Mouse (Mus musculus) splenic B cell, adult 2 months (primary cell): ENCODE results near the gene Msantd1.

Experiments used
- DNase-seq: peaks from one replicate; pipeline ENCODE4 v3.0.0-alpha.2; 2011; ENCODE audit warnings: low read depth, low spot score
- H3K27me3 ChIP-seq: 2 replicates; pipeline ENCODE4 v1.6.1; 2012; ENCODE audit warnings: mild to moderate bottlenecking, low read length, moderate library complexity, mixed read lengths; ENCODE audit not compliant: control insufficient read depth, poor library complexity, insufficient read depth, severe bottlenecking
- H3K36me3 ChIP-seq: 2 replicates; pipeline ENCODE4 v1.6.1; 2012; ENCODE audit warnings: mild to moderate bottlenecking, low read length, moderate library complexity, mixed read lengths; ENCODE audit not compliant: control insufficient read depth, poor library complexity, insufficient read depth, severe bottlenecking

Msantd1 gene

DNA sequence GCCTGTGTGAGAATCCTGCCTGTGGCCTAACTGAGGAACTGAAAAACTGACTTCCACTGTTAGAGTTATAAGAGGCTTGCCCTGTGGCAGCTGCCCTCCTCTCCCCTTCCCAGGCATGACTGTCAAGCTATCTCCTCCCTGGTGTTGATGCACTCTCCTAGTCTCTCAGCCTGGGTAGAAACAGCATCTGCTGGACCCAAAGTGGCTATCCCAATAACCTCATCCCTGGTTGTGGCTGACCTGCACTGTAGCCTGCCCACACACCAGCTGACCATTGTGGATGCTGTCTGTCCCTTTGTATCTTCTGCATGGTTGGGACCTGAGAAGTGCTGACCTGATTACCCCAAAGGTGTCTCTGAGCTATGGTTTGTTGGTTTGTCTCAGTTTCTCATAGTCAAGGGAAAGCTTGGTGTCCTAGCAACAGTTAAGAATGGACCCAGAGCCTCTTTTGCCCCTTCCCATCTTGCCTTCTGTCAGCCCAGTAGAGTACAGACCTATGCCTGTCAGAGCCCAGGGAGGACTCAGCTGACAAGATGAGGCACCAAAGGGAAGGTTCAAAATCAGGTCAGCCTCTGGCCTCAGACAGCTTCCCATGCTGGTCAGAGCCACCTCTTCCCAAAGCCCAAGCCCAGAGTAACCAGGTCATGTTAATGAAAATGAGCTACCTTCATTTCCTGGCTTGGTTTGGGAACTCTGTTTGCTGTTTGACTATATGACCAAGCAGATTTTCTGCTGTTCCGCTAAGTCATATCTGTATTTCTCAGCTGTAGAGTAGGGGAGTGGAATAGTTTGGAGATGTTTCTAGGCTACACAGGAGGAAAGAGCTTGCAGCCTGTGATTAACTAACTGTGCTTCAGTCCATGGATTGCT, 2.1 kb downstream of the Msantd1 start:
- H3K27me3 ChIP-seq: no peaks in the 10 kb centered on the region
- peaks cover 4% of the 10 kb centered on the region for H3K36me3 ChIP-seq
- DNase-seq: no peak

DNA sequence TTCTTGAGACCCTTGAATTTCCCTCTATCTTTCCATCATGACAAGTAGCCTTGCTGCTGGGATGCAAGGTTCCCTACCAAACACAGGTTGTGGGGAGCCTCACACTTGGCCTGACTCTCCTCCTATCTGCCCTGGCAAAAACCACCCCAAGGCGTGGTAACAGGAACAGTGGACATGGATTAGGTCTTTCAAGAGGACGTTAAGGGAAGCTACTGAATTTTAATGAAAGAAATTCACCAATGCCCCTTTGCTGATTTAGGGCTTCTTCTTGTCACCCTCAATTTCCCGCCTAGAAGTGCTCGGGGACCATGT, 2.6 kb downstream of the Msantd1 start:
- DNase-seq: no peak
- no peaks in the 10 kb centered on the region for H3K27me3 ChIP-seq
- peaks cover 4% of the 10 kb centered on the region for H3K36me3 ChIP-seq

DNA sequence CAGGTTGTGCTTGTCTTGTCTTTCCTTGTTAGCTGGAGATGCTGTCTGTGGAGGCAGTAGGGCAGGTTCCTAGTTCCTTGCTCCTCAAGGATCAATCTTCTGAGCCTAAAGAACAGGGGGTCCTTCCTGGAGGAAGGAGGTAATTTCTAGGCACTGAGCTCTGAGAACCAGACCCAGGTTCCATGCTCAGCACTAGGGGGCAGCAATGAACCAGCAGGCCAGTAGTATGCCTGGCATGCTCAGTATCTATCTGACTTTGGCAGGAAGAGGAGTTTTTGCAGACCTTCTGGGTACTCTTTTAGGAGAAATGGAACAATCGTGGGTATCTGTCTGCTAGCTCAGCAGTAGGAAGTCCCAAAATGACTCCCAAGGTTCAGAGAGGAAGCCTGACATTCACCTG, 8.0 kb downstream of the Msantd1 start:
- peak; percentile 67 for DNase-seq
- Histone ChIP-seq H3K27me3 (no peaks in the 10 kb centered on the region), H3K36me3 (no peaks in the 10 kb centered on the region)

GRCm38 (mm10) chr5:34917234-34917655, 9.4 kb downstream of the Msantd1 start:
- Histone ChIP-seq H3K36me3 (no peaks in the 10 kb centered on the region), H3K27me3 (no peaks in the 10 kb centered on the region)
- no peak for DNase-seq

GRCm38 (mm10) chr5:34918785-34919184, 11.0 kb downstream of the Msantd1 start:
- Histone ChIP-seq H3K27me3 (no peaks in the 10 kb centered on the region), H3K36me3 (no peaks in the 10 kb centered on the region)
- no peak for DNase-seq

- DNase-seq: no peak
- H3K27me3 ChIP-seq: no peaks in the 10 kb centered on the region
- no peaks in the 10 kb centered on the region for H3K36me3 ChIP-seq
These were observed 14.7 kb downstream of the Msantd1 start for GRCm38 (mm10) chr5:34922531-34922930.

DNA sequence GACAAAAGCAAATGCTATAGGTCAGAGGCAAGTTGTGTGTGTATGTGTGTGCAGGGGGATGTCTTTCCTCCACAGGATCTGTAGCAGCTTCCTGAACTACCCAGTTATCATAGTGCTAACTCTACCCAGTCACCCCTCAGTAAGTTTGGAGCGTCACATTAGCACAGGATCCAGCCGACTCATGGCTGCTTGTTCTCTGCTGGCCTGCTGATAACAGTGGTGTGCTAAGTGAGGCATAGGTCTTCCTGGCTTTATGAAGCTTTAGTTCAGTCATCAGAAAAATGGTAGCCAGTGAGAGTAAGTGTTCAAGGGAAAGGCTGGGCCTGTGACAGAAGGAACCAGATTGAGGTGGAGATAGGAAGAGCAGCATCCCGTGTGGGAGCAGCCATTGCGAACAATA, 16.1 kb downstream of the Msantd1 start:
- Histone ChIP-seq H3K27me3 (no peaks in the 10 kb centered on the region), H3K36me3 (no peaks in the 10 kb centered on the region)
- no peak for DNase-seq

GRCm38 (mm10) chr5:34924519-34924918, 16.7 kb downstream of the Msantd1 start:
- no peaks in the 10 kb centered on the region for H3K27me3 ChIP-seq
- DNase-seq: no peak
- no peaks in the 10 kb centered on the region for H3K36me3 ChIP-seq

DNA sequence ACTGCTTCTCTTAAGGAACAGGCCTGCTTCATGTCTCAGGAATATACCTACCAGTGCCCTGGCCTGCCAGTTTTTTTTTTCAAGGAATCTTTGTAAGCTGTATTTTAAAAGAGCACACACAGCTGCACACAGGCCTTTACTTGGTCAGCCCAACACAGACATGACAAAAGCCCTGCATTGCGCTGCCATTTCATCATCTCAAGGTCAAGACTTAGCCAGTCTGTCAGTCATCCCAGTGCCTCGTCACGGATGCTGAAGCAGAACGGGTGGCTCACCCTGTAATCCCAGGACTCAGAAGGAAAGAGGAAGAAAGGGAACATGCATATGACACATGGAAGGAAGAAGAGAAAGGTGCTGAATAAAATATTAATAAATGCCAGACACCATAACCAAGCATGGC, 19.8 kb downstream of the Msantd1 start:
- no peaks in the 10 kb centered on the region for H3K27me3 ChIP-seq
- H3K36me3 ChIP-seq: no peaks in the 10 kb centered on the region
- DNase-seq: no peak

- no peak for DNase-seq
- H3K36me3 ChIP-seq: no peaks in the 10 kb centered on the region
- H3K27me3 ChIP-seq: no peaks in the 10 kb centered on the region
These were observed 22.6 kb downstream of the Msantd1 start for GRCm38 (mm10) chr5:34930151-34930975.

DNA sequence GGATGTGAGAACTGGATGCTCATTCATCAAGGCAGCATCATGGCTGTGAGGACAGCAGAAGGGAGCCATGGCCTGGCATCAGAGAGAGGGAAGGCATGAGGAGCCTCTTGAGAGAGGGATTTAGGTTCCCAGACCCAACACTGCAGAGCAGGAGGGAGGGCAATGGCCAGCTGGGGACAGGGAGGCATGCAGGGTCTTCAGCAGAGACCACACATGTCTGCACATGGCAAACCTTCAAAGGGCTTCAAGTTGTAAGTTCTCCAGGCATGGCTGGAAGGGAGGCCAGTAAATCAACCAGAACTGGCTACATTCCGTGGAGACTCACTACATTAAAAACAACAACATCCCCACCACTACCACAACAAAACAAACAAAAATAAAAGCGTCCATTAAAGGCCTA, 23.3 kb downstream of the Msantd1 start:
- Histone ChIP-seq H3K36me3 (no peaks in the 10 kb centered on the region), H3K27me3 (no peaks in the 10 kb centered on the region)
- DNase-seq: no peak

- no peak for DNase-seq
- Histone ChIP-seq H3K27me3 (no peaks in the 10 kb centered on the region), H3K36me3 (no peaks in the 10 kb centered on the region)
These were observed 24.0 kb downstream of the Msantd1 start for GRCm38 (mm10) chr5:34931516-34932457.

GRCm38 (mm10) chr5:34932458-34932806, 24.6 kb downstream of the Msantd1 start:
- no peak for DNase-seq
- no peaks in the 10 kb centered on the region for H3K36me3 ChIP-seq
- no peaks in the 10 kb centered on the region for H3K27me3 ChIP-seq

DNA sequence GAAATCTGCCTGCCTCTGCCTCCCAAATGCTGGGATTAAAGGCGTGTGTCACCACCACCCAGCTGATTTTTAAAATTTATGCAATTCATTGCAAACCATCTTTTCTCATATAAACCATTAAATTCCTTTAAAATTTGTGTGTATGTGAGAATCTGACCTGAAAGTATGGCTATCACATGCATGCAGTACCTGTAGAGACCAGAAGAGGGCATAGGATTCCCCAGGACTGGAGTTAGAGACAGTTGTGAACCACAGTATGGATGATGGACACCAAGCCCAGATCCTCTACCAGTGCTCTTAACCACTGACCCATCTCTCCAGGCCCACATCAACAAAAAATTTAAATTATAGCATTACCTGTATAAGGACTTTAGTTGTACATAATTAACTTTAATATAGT, 25.6 kb downstream of the Msantd1 start:
- H3K27me3 ChIP-seq: no peaks in the 10 kb centered on the region
- DNase-seq: peak; percentile 32
- H3K36me3 ChIP-seq: no peaks in the 10 kb centered on the region
